Mouse (Mus musculus): ENCODE data around the gene Slc4a5.

- TF ChIP-seq POLR2A (IDR thresholded peaks at IDR 0.05; ENCODE audit: borderline replicate concordance, control insufficient read depth, low read depth, low read length) (no peak), CTCF (IDR thresholded peaks at IDR 0.05; ENCODE audit: control insufficient read depth, insufficient read depth, low read length) (no peak)
These were observed 54.1 kb downstream of the Slc4a5 start for GRCm38 (mm10) chr6:83273733-83274132.

All from bone marrow, adult 2 months (tissue).